Mouse (Mus musculus) adrenal gland, postnatal 4 days (tissue): ENCODE data around the gene Methig1. TPM values are rescaled to one million over a fixed set of nuclear protein-coding genes. Genes with fewer than 3 reads are reported as not detected.

Source experiments
- DNase-seq, 2 experiments: peaks; one replicate each; pipeline ENCODE4 v3.0.0; 2021 to 2022; ENCODE audit warnings: low spot score in 2 of 2, mixed read lengths in 2 of 2
- total RNA-seq, 2 experiments: library from RNA; stranded (reverse); gene quantifications; 2 replicates each; pipeline ENCODE4 v1.2.3; 2021

The Methig1 gene
- total RNA-seq, 2 experiments from 2014 or later = 0.90 to 1.2 TPM

- DNase-seq = no peak
Observed at GRCm38 (mm10) chr15:100422476-100422875, 69.5 kb downstream of the Methig1 start.

GRCm38 (mm10) chr15:100422899-100423860 is 70.2 kb downstream of the Methig1 start:
- peak; percentile 95 to 96 for DNase-seq

- no peak for DNase-seq
Observed at GRCm38 (mm10) chr15:100423916-100424315, 71.0 kb downstream of the Methig1 start.

DNA sequence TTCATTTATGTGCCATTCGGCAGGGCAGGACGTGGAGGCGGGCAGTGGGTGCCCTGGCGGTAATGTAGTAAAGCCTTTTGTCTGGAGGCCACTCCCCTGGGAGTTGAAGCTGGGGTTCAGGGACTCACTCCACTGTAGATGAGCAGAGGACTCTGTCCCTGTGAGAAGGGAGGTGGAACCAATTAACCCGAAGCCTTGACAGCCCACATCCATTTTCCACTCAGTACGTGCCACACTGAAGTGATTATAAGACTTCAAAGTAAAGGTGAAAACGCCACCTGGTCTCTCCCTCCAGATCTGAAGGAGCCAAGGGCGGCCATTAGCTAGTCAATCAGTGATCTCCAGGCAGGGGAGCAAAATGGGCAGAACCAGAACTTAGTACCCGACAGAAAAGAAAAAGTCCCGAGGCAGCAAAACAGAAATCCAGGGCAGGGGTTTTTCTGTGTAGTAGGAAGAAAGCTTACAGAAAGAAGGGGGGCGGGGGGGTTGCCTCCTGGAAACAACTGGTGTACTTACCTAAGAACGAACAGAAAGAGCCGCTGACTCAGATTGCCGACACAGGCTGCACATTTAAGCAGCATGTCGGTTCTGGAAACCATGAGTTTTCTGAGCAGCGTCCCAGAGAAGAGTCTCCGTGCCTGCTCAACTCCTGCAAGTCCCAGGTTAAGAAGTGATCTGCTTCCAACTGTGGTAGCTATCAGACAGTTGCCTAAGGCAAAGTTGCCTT is 71.6 kb downstream of the Methig1 start, which contains the start of gene Slc11a2:
Slc11a2 (minus strand) TSS at position 677 of the 727 bp plus-strand sequence.
- no peak for DNase-seq

DNA sequence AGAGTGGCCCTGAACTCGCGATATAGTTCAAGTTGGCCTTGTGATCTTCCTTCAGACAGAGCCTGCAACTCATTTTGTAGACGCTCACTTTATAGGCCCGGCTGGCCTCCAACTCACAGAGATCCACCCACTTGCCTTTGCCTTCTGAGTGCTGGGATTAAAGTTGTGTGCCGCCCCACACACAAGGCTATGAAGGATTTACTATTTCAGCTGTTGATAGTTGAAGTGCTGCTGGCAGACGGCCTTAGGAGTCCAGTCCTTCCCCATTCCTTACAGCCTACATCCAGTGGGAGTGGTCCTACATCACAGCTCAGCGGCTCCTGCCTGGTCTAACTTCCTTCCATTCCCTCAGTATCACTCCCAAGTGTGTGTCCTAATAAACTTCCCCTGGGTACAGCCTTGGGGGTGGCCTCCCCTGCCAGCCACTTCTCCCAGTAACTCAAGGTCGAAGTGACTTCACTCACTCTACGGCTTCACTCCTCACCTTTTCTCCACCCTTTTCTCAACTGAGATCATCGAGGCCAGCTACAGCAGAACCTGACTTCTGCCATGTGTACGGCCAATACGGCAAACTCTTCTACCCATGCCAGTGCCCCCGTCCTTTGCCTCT is 75.5 kb downstream of the Methig1 start:
- DNase-seq = no peak

DNA sequence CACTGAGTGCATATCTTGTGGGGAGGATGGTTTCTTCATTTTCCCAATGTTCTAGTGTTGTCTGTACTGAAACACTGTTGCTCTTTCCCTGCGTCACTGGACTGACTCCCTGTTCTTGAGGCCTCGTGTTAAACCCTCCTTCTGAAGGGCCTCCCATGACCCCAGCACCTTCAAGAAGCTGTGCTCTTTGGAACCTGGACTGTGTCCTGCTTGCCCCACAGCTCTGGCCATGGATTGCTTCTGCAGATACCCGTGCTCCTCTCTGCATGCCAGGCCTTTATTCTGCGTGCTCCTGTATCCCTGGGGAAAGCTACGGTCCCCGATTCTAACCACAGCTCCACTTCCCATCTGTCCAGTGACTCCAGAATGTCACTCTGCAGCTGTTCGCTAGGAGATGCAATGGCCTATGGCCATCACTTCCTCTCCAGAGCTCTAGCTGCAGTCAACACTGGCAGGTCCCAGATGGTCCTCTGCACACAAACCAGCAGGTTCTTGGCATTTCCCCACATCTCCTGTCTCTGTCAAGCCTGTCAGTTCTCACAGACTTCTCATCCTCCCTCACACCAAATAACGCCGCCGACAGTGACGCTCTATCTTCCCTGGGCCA is 77.1 kb downstream of the Methig1 start:
- no peak for DNase-seq

DNA sequence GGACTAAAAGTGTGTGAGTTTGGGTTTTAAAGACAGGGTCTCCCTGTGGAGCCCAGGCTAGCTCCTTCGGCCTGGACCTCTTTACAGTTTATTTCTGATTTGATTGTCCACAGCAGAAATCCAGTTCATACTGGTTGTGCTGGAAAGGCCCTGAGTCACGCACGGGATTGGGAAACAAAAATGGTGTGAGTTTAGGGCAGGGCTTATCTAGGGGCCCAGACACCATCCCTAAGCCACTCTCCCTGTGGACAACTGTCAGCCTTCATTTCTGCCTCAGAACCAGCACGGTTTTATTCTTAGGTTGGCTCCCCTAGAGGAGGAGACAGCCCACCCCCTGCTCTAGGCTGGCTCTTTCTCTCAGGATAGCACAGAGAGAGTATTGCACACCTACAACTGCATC is 80.3 kb downstream of the Methig1 start:
- no peak for DNase-seq

Other genes with a start within 250 kb of the Methig1 start
- gene Atf1, start 125.3 kb upstream of the Methig1 start, total RNA-seq = 10 to 100 TPM; 86.2 to 89.7 TPM
- gene Tmprss12, start 72.3 kb upstream of the Methig1 start, total RNA-seq = not detected
- gene Mettl7a1, start 49.0 kb upstream of the Methig1 start, total RNA-seq = 10 to 100 TPM; 32.4 to 34.0 TPM
- under 1 TPM in 1 of 2 experiments, not detected in 1; 0.50 TPM for gene Mettl7a3, start 18.2 kb upstream of the Methig1 start, total RNA-seq
- gene Mettl7a2, start 51 bp downstream of the Methig1 start, total RNA-seq = under 1 TPM; 0.40 to 0.73 TPM
- under 1 TPM; 0.73 to 0.79 TPM for gene Higd1c, start 11.4 kb downstream of the Methig1 start, total RNA-seq
- under 1 TPM; 0.23 to 0.59 TPM for gene Gm5475, start 69.0 kb downstream of the Methig1 start, total RNA-seq
- gene Slc11a2, start 71.9 kb downstream of the Methig1 start, total RNA-seq = 10 to 100 TPM; 73.1 to 89.5 TPM
- 100 to 1,000 TPM in 1 of 2 experiments, 10 to 100 TPM in 1; 93.9 to 111 TPM for gene Letmd1, start 115.9 kb downstream of the Methig1 start, total RNA-seq
- 10 to 100 TPM in 1 of 2 experiments, 1 to 10 TPM in 1; 7.4 to 10.1 TPM for gene Csrnp2, start 142.3 kb downstream of the Methig1 start, total RNA-seq
- 10 to 100 TPM; 26.3 TPM for gene Tfcp2, start 198.9 kb downstream of the Methig1 start, total RNA-seq
- gene Pou6f1, start 246.8 kb downstream of the Methig1 start, total RNA-seq = 10 to 100 TPM; 30.7 to 34.4 TPM